ENCODE assay signal across 31 mouse cellular contexts in genomic region chr3:36207520-36208264, GRCm38 (mm10). TPM values are rescaled to one million over a fixed set of nuclear protein-coding genes. Genes with fewer than 3 reads are reported as not detected.
DNase-seq lines count a peak whose midpoint lies in the region; ATAC-seq and TF ChIP-seq lines count a peak whose summit lies in the region.
"Had no signal": no experiment of that assay in that cellular context is flagged by ENCODE, and none has a peak within 500 bp of the region (broad histone marks: within the 10 kb centered on the region; RNA-seq: fewer than 3 reads in every experiment).

No protein-coding gene starts in this region.

- 61% methylated on average over 19 of the region's 19 CpGs for WGBS in intestine, postnatal 0 days
- WGBS in intestine, embryonic 15.5 days: 74% methylated on average over 19 of the region's 19 CpGs
- 40% methylated on average over 19 of the region's 19 CpGs for WGBS in kidney, adult 2 months
- WGBS in kidney, embryonic 16.5 days: 63% methylated on average over 19 of the region's 19 CpGs

- no peak overlapping the region for H3K4me2 ChIP-seq in intestine, postnatal 0 days (replicated peaks; ENCODE audit: low read depth)
- no peak overlapping the region for H3K4me2 ChIP-seq in intestine, embryonic 15.5 days (replicated peaks)
- H3K4me2 ChIP-seq in kidney, embryonic 16.5 days (replicated peaks; ENCODE audit: low read depth, low read length): 0 out of 2 replicates have a peak overlapping the region, but pooled peaks have one; percentile 3
- H3K4me2 ChIP-seq: embryonic facial prominence, embryonic 13.5 days; forebrain, embryonic 15.5 days; heart, embryonic 13.5 days; hindbrain, embryonic 15.5 days; limb, embryonic 12.5 days; liver, embryonic 11.5 days; midbrain, embryonic 15.5 days; neural tube, embryonic 15.5 days had no signal

- no peaks in the 10 kb centered on the region for H3K36me3 ChIP-seq in intestine, postnatal 0 days (ENCODE audit: control insufficient read depth, insufficient read depth)
- no peaks in the 10 kb centered on the region for H3K36me3 ChIP-seq in intestine, embryonic 15.5 days
- no peaks in the 10 kb centered on the region for H3K36me3 ChIP-seq in kidney, adult 2 months (ENCODE audit: control insufficient read depth, insufficient read depth, low read length)
- H3K36me3 ChIP-seq in kidney, embryonic 16.5 days (ENCODE audit: insufficient read depth, low read length): no peaks in the 10 kb centered on the region
- H3K36me3 ChIP-seq: embryonic facial prominence, embryonic 13.5 days; forebrain, embryonic 10.5 days; forebrain, embryonic 15.5 days; heart, embryonic 13.5 days; hindbrain, embryonic 10.5 days; hindbrain, embryonic 15.5 days; limb, embryonic 12.5 days; midbrain, embryonic 15.5 days; neural tube, embryonic 15.5 days had no signal

- DNase-seq in kidney, adult 2 months: peak; percentile 83
- peak; percentile 70 for DNase-seq in kidney, postnatal 36 days
- no peak for DNase-seq in spleen, postnatal 36 days (ENCODE audit: low spot score in 2 of 2)
- no peak for DNase-seq in Muller cell, postnatal 12 days (ENCODE audit: inconsistent ontology term)
- no peak for DNase-seq in c-Kit-positive CD71-positive TER-119-positive erythroid progenitor cells, embryonic 14.5 days (ENCODE audit: low spot score)
- DNase-seq: adrenal gland, postnatal 25 days; cerebellum, adult 18-20 months; cerebellum, postnatal 10 days; gastrocnemius, postnatal 10 days; heart, postnatal 14 days; retina, postnatal 1 day; right cerebral cortex, postnatal 25 days; thymus, adult 2 months; thymus, postnatal 4 days had no signal

- H3K27me3 ChIP-seq in intestine, postnatal 0 days (replicated peaks; ENCODE audit: control insufficient read depth, insufficient read depth, low read length): no peaks in the 10 kb centered on the region
- H3K27me3 ChIP-seq in intestine, embryonic 15.5 days (replicated peaks): no peaks in the 10 kb centered on the region
- no peaks in the 10 kb centered on the region for H3K27me3 ChIP-seq in kidney, adult 2 months (replicated peaks; ENCODE audit: control insufficient read depth, insufficient read depth, low read length)
- H3K27me3 ChIP-seq in kidney, embryonic 16.5 days (ENCODE audit: insufficient read depth, low read length): no peaks in the 10 kb centered on the region
- H3K27me3 ChIP-seq: embryonic facial prominence, embryonic 13.5 days; forebrain, embryonic 15.5 days; heart, embryonic 13.5 days; hindbrain, embryonic 15.5 days; limb, embryonic 12.5 days; midbrain, embryonic 15.5 days; neural tube, embryonic 15.5 days had no signal

- TF ChIP-seq CTCF in intestine, postnatal 0 days (IDR thresholded peaks at IDR 0.05; ENCODE audit: low read depth): no peak
- no peak for TF ChIP-seq CTCF in kidney, adult 2 months (conservative IDR thresholded peaks at IDR 0.05; ENCODE audit: insufficient read depth, insufficient read length, low read depth, low read length)

- no peak overlapping the region for H3K27ac ChIP-seq in intestine, postnatal 0 days (ENCODE audit: low read depth, low read length)
- H3K27ac ChIP-seq in intestine, embryonic 15.5 days: no peak overlapping the region
- H3K27ac ChIP-seq in kidney, adult 2 months (ENCODE audit: insufficient read depth, low read depth, low read length): peak overlapping the region; percentile 79; the same call in 1 of the 2 replicates
- peak overlapping the region; percentile 42; the same call in 1 of the 2 replicates for H3K27ac ChIP-seq in kidney, embryonic 16.5 days (ENCODE audit: low read length)
- H3K27ac ChIP-seq: embryonic facial prominence, embryonic 13.5 days; forebrain, embryonic 10.5 days; forebrain, embryonic 15.5 days; heart, embryonic 13.5 days; hindbrain, embryonic 10.5 days; hindbrain, embryonic 15.5 days; left cerebral cortex, adult 2 months; limb, embryonic 12.5 days; midbrain, embryonic 15.5 days; neural tube, embryonic 15.5 days had no signal

- no peak overlapping the region for H3K4me3 ChIP-seq in intestine, postnatal 0 days (ENCODE audit: low read depth, low read length)
- H3K4me3 ChIP-seq in intestine, embryonic 15.5 days (replicated peaks): no peak overlapping the region
- H3K4me3 ChIP-seq in kidney, adult 2 months (ENCODE audit: insufficient read depth, low read depth, low read length): peak overlapping the region; percentile 44
- H3K4me3 ChIP-seq in kidney, embryonic 16.5 days (ENCODE audit: low read length): no peak overlapping the region
- H3K4me3 ChIP-seq: embryonic facial prominence, embryonic 13.5 days; forebrain, embryonic 10.5 days; forebrain, embryonic 15.5 days; heart, embryonic 13.5 days; hindbrain, embryonic 10.5 days; hindbrain, embryonic 15.5 days; left cerebral cortex, adult 2 months; limb, embryonic 12.5 days; midbrain, embryonic 15.5 days; neural tube, embryonic 15.5 days had no signal

- no peaks in the 10 kb centered on the region for H3K9me3 ChIP-seq in intestine, postnatal 0 days (ENCODE audit: control insufficient read depth)
- no peaks in the 10 kb centered on the region for H3K9me3 ChIP-seq in intestine, embryonic 15.5 days
- no peaks in the 10 kb centered on the region for H3K9me3 ChIP-seq in kidney, embryonic 16.5 days (ENCODE audit: low read length)
- H3K9me3 ChIP-seq: embryonic facial prominence, embryonic 13.5 days; forebrain, embryonic 10.5 days; forebrain, embryonic 15.5 days; heart, embryonic 13.5 days; hindbrain, embryonic 10.5 days; hindbrain, embryonic 15.5 days; limb, embryonic 12.5 days; midbrain, embryonic 15.5 days; neural tube, embryonic 15.5 days had no signal

- TF ChIP-seq POLR2A in kidney, adult 2 months (IDR thresholded peaks at IDR 0.05; ENCODE audit: low read depth, low read length): no peak

- no peak overlapping the region for H3K9ac ChIP-seq in intestine, postnatal 0 days (ENCODE audit: low read depth, low read length)
- H3K9ac ChIP-seq in intestine, embryonic 15.5 days: no peak overlapping the region
- H3K9ac ChIP-seq in kidney, embryonic 16.5 days (replicated peaks; ENCODE audit: low read length): no peak overlapping the region
- H3K9ac ChIP-seq: embryonic facial prominence, embryonic 13.5 days; forebrain, embryonic 15.5 days; heart, embryonic 13.5 days; hindbrain, embryonic 15.5 days; limb, embryonic 12.5 days; midbrain, embryonic 15.5 days; neural tube, embryonic 15.5 days had no signal

- H3K4me1 ChIP-seq in intestine, postnatal 0 days (replicated peaks; ENCODE audit: control insufficient read depth, insufficient read depth, low read length): no peaks in the 10 kb centered on the region
- no peaks in the 10 kb centered on the region for H3K4me1 ChIP-seq in intestine, embryonic 15.5 days (replicated peaks)
- H3K4me1 ChIP-seq in kidney, adult 2 months (ENCODE audit: control insufficient read depth, insufficient read depth, low read length): peaks cover 10% of the 10 kb centered on the region; the same call in 1 of the 2 replicates
- 0 out of 2 replicates have a peak, but pooled peaks cover 6% of the 10 kb centered on the region for H3K4me1 ChIP-seq in kidney, embryonic 16.5 days (ENCODE audit: insufficient read depth, low read length)
- H3K4me1 ChIP-seq: forebrain, embryonic 10.5 days; hindbrain, embryonic 10.5 days; hindbrain, embryonic 15.5 days; limb, embryonic 12.5 days; midbrain, embryonic 15.5 days had no signal

- peak; percentile 53 for ATAC-seq in intestine, postnatal 0 days
- no peak for ATAC-seq in intestine, embryonic 15.5 days
- ATAC-seq in kidney, embryonic 16.5 days (ENCODE audit: low FRiP score, low TSS enrichment): peak; percentile 74; the same call in 1 of the 2 replicates
- ATAC-seq: forebrain, embryonic 15.5 days; inflammation-experienced regulatory T-cells, adult 6 months; midbrain, embryonic 15.5 days had no signal

RNA-seq across cellular contexts. Expression of gene Qrfpr, which starts 14.4 kb away (rescaled TPM):
- 0.14 and 0.20 TPM in 2 replicates for polyA plus RNA-seq in intestine, postnatal 0 days (2015; fragmentation: Nextera tagmentation; extraction: Ambion mirVana)
- 0.13 TPM in 1 of 2 replicates, not detected in the other for polyA plus RNA-seq in intestine, embryonic 15.5 days (2015; fragmentation: Nextera tagmentation; extraction: Ambion mirVana)
- polyA plus RNA-seq in kidney, adult 2 months (2012; rRNA removed): not detected in 2 replicates
- polyA plus RNA-seq in kidney, embryonic 16.5 days (2015; fragmentation: Nextera tagmentation; extraction: Ambion mirVana): not detected in 2 replicates
- polyA plus RNA-seq: hindbrain, embryonic 10.5 days; inflammation-experienced regulatory T-cells, adult 6 months; liver, embryonic 11.5 days; liver, embryonic 16.5 days; stomach, embryonic 16.5 days had no signal

RNA-seq across cellular contexts. Expression of gene D3Ertd254e, which starts 56.9 kb away (rescaled TPM):
- 1.8 and 1.9 TPM in 2 replicates for polyA plus RNA-seq in intestine, postnatal 0 days (2015; fragmentation: Nextera tagmentation; extraction: Ambion mirVana)
- polyA plus RNA-seq in intestine, embryonic 15.5 days (2015; fragmentation: Nextera tagmentation; extraction: Ambion mirVana): 5.2 and 5.6 TPM in 2 replicates
- 1.0 and 1.3 TPM in 2 replicates for polyA plus RNA-seq in kidney, adult 2 months (2012; rRNA removed)
- 8.2 and 9.6 TPM in 2 replicates for polyA plus RNA-seq in kidney, embryonic 16.5 days (2015; fragmentation: Nextera tagmentation; extraction: Ambion mirVana)

Comparison
In these comparisons a context has a peak if more than half of its experiments do, and no peak if none do; other contexts are left out.
1. H3K27ac ChIP-seq: peak in kidney, adult 2 months (single experiment) and kidney, embryonic 16.5 days (single experiment); none in intestine, postnatal 0 days (single experiment) and intestine, embryonic 15.5 days (single experiment).
2. DNase-seq: peak in kidney, adult 2 months (single experiment) and kidney, postnatal 36 days (2 of 2); none in spleen, postnatal 36 days (0 of 2), Muller cell, postnatal 12 days (single experiment) and c-Kit-positive CD71-positive TER-119-positive erythroid progenitor cells, embryonic 14.5 days (single experiment).